Mouse (Mus musculus) cerebellum, adult 2 months (tissue): ENCODE data around the gene Pjvk.

Source experiments
- CTCF ChIP-seq: fragments of 200-500 bp; IDR thresholded peaks from 2 replicates; pipeline ENCODE4 v1.5.1; 2011; ENCODE audit warnings: low read depth, mild to moderate bottlenecking, control low read depth, low read length, moderate library complexity, borderline replicate concordance; ENCODE audit not compliant: insufficient read depth
- POLR2A ChIP-seq: fragments of 200-500 bp; IDR thresholded peaks from 2 replicates; pipeline ENCODE4 v1.6.1; 2011; ENCODE audit warnings: low read length, control low read depth, borderline replicate concordance; ENCODE audit not compliant: insufficient read depth

DNA sequence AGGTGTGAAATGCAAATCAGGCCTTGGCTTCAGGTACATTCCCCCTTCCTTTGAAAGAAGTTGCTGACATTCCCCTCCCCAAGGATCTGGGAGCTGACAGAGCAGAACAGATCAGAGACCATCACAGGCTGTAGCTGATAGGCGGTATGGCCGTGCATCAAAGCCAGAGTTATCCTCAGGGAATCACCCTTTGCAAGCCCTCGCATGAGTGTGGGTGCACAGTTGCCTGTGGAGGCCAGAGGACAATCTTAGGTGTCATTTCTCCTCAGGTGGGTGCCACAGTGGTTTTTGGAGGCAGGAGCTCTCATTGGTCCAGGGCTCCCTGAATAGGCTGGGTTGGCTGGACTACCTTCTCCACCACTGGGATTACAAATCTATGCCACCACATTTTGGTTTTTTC is 53.9 kb downstream of the Pjvk start:
- TF ChIP-seq POLR2A (no peak), CTCF (no peak)
